Mouse (Mus musculus): ENCODE measurements at regions not wholly inside any gene's neighbourhood (a gene's known extent, or its start where the extent isn't known, plus 50 kb on each side); places are given as distances from the start of the nearest gene placed in this dataset.

DNA sequence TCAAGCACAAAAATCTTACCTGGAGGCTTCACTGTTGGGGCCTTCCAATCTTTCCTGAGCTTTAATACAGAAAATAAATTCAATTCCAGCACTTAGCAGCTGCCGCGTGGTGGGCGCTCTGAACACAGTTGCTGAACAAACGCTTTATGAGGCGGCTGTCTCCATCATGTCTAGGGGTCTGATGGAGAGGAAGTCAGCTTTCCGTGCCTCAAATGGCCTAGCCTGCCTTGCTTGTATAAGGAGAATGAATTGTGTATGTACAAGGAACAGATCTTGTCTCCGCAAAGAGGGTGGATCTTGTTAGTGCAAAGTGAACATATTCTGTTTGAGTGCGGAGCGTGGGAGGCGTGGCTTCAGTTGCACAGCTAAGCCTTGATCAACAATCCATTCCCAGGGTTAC, 155.4 kb downstream of the Unc5cl start:
- Histone ChIP-seq H3K27me3 (ENCODE audit: control insufficient read depth, insufficient read depth, low read length) (no peaks in the 10 kb centered on the region), H3K4me3 (ENCODE audit: low read length) (no peak overlapping the region), H3K9me3 (ENCODE audit: control insufficient read depth, low read length) (no peaks in the 10 kb centered on the region), H3K36me3 (ENCODE audit: control insufficient read depth, insufficient read depth, low read length) (no peaks in the 10 kb centered on the region), H3K4me2 (replicated peaks; ENCODE audit: low read depth, low read length) (no peak overlapping the region), H3K4me1 (ENCODE audit: control insufficient read depth, insufficient read depth, low read length) (no peaks in the 10 kb centered on the region), H3K9ac (ENCODE audit: low read depth, low read length) (no peak overlapping the region), H3K27ac (ENCODE audit: low read depth, low read length) (no peak overlapping the region)
- no peak for ATAC-seq (ENCODE audit: low FRiP score, low TSS enrichment)
- WGBS, result 80% methylated on average over 10 of the region's 10 CpGs

- 83% methylated on average over 8 of the region's 8 CpGs for WGBS
- no peak overlapping the region for H3K9ac ChIP-seq (ENCODE audit: low read depth, low read length)
These were observed 156.1 kb downstream of the Unc5cl start for GRCm38 (mm10) chr17:48610806-48611205.

GRCm38 (mm10) chr17:48613491-48613890, 158.8 kb downstream of the Unc5cl start:
- Histone ChIP-seq H3K4me3 (ENCODE audit: low read length) (no peak overlapping the region), H3K27ac (ENCODE audit: low read depth, low read length) (no peak overlapping the region), H3K9me3 (ENCODE audit: control insufficient read depth, low read length) (no peaks in the 10 kb centered on the region), H3K4me2 (replicated peaks; ENCODE audit: low read depth, low read length) (no peak overlapping the region), H3K36me3 (ENCODE audit: control insufficient read depth, insufficient read depth, low read length) (no peaks in the 10 kb centered on the region), H3K27me3 (ENCODE audit: control insufficient read depth, insufficient read depth, low read length) (no peaks in the 10 kb centered on the region), H3K9ac (ENCODE audit: low read depth, low read length) (no peak overlapping the region), H3K4me1 (ENCODE audit: control insufficient read depth, insufficient read depth, low read length) (no peaks in the 10 kb centered on the region)
- no peak for ATAC-seq (ENCODE audit: low FRiP score, low TSS enrichment)
- WGBS, result 91% methylated on average over 5 of the region's 5 CpGs

More at GRCm38 (mm10) chr17:48610806-48611205, 156.1 kb downstream of the Unc5cl start:
- H3K4me2 ChIP-seq (replicated peaks; ENCODE audit: low read depth, low read length), result no peak overlapping the region
- H3K27ac ChIP-seq (ENCODE audit: low read depth, low read length), result no peak overlapping the region
- no peaks in the 10 kb centered on the region for H3K27me3 ChIP-seq (ENCODE audit: control insufficient read depth, insufficient read depth, low read length)
- H3K9me3 ChIP-seq (ENCODE audit: control insufficient read depth, low read length), result no peaks in the 10 kb centered on the region
- H3K36me3 ChIP-seq (ENCODE audit: control insufficient read depth, insufficient read depth, low read length), result no peaks in the 10 kb centered on the region
- no peak for ATAC-seq (ENCODE audit: low FRiP score, low TSS enrichment)
- H3K4me1 ChIP-seq (ENCODE audit: control insufficient read depth, insufficient read depth, low read length), result no peaks in the 10 kb centered on the region
- H3K4me3 ChIP-seq (ENCODE audit: low read length), result no peak overlapping the region

DNA sequence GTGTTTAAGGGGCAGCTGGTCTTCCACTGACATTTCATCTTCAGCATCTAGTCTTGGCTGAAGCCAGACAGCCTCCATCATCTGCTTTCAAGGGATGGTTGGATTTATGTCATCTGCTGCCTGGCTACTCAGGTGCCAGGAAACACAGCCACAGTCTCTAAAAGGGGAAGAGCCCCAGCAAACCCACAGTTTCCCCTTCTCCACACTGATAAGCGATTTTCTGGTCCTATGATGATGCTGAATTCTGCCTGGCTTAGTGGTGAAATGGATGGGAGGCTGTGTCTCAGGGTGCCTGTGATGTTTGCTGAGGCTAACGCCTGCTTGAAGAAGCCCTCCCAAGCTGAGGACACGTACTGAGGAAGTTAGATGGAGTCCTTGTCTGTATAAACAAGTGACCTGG, 160.5 kb downstream of the Unc5cl start:
- no peak overlapping the region for H3K4me2 ChIP-seq (replicated peaks; ENCODE audit: low read depth, low read length)
- H3K36me3 ChIP-seq (ENCODE audit: control insufficient read depth, insufficient read depth, low read length), result no peaks in the 10 kb centered on the region
- H3K27me3 ChIP-seq (ENCODE audit: control insufficient read depth, insufficient read depth, low read length), result no peaks in the 10 kb centered on the region
- no peak overlapping the region for H3K4me3 ChIP-seq (ENCODE audit: low read length)
- no peak for ATAC-seq (ENCODE audit: low FRiP score, low TSS enrichment)
- H3K9me3 ChIP-seq (ENCODE audit: control insufficient read depth, low read length), result no peaks in the 10 kb centered on the region
- no peaks in the 10 kb centered on the region for H3K4me1 ChIP-seq (ENCODE audit: control insufficient read depth, insufficient read depth, low read length)
- no peak overlapping the region for H3K9ac ChIP-seq (ENCODE audit: low read depth, low read length)
- WGBS, result 49% methylated on average over 3 of the region's 3 CpGs
- H3K27ac ChIP-seq (ENCODE audit: low read depth, low read length), result no peak overlapping the region

DNA sequence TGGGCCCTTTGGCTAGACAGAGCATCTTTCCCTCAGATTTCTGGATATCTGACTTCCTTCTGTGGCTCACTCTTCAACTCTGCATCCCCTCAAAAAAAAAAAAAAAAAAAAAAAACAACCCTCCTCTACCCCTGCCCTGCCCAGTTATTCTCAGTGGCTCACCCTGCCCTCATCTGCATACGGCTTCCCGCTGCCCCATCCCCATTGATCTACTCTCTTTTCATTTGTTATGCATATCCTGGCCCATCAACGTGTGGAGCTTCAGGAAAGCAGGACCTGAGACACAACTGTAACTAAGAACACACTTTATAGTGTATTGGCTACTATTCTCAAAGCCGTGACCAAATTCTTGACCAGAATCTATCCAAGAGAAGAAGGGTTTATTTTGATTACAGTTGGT, 161.5 kb downstream of the Unc5cl start:
- no peaks in the 10 kb centered on the region for H3K36me3 ChIP-seq (ENCODE audit: control insufficient read depth, insufficient read depth, low read length)
- WGBS, result 36% methylated on average over 4 of the region's 4 CpGs

GRCm38 (mm10) chr17:48620896-48621295, 166.2 kb downstream of the Unc5cl start:
- Histone ChIP-seq H3K4me2 (replicated peaks; ENCODE audit: low read depth, low read length) (no peak overlapping the region), H3K4me1 (ENCODE audit: control insufficient read depth, insufficient read depth, low read length) (no peaks in the 10 kb centered on the region), H3K9ac (ENCODE audit: low read depth, low read length) (no peak overlapping the region), H3K27me3 (ENCODE audit: control insufficient read depth, insufficient read depth, low read length) (no peaks in the 10 kb centered on the region), H3K36me3 (ENCODE audit: control insufficient read depth, insufficient read depth, low read length) (no peaks in the 10 kb centered on the region), H3K27ac (ENCODE audit: low read depth, low read length) (no peak overlapping the region), H3K9me3 (ENCODE audit: control insufficient read depth, low read length) (peaks cover 2% of the 10 kb centered on the region; the same call in 1 of the 2 replicates), H3K4me3 (ENCODE audit: low read length) (no peak overlapping the region)
- 68% methylated on average over 2 of the region's 2 CpGs for WGBS
- no peak for ATAC-seq (ENCODE audit: low FRiP score, low TSS enrichment)

More for the DNA sequence above, 161.5 kb downstream of the Unc5cl start:
- Histone ChIP-seq H3K27ac (ENCODE audit: low read depth, low read length) (no peak overlapping the region), H3K4me1 (ENCODE audit: control insufficient read depth, insufficient read depth, low read length) (no peaks in the 10 kb centered on the region), H3K4me2 (replicated peaks; ENCODE audit: low read depth, low read length) (no peak overlapping the region), H3K4me3 (ENCODE audit: low read length) (no peak overlapping the region), H3K9me3 (ENCODE audit: control insufficient read depth, low read length) (no peaks in the 10 kb centered on the region; the same call in 1 of the 2 replicates), H3K27me3 (ENCODE audit: control insufficient read depth, insufficient read depth, low read length) (no peaks in the 10 kb centered on the region), H3K9ac (ENCODE audit: low read depth, low read length) (no peak overlapping the region)
- no peak for ATAC-seq (ENCODE audit: low FRiP score, low TSS enrichment)

- no peaks in the 10 kb centered on the region for H3K27me3 ChIP-seq (ENCODE audit: control insufficient read depth, insufficient read depth, low read length)
- no peak for ATAC-seq (ENCODE audit: low FRiP score, low TSS enrichment)
- H3K4me3 ChIP-seq (ENCODE audit: low read length), result no peak overlapping the region
- no peak overlapping the region for H3K4me2 ChIP-seq (replicated peaks; ENCODE audit: low read depth, low read length)
- no peak overlapping the region for H3K9ac ChIP-seq (ENCODE audit: low read depth, low read length)
- H3K36me3 ChIP-seq (ENCODE audit: control insufficient read depth, insufficient read depth, low read length), result no peaks in the 10 kb centered on the region
- H3K4me1 ChIP-seq (ENCODE audit: control insufficient read depth, insufficient read depth, low read length), result no peaks in the 10 kb centered on the region
- no peak overlapping the region for H3K27ac ChIP-seq (ENCODE audit: low read depth, low read length)
- WGBS, result 93% methylated on average over 11 of the region's 11 CpGs
- peaks cover 2% of the 10 kb centered on the region; the same call in 1 of the 2 replicates for H3K9me3 ChIP-seq (ENCODE audit: control insufficient read depth, low read length)
These were observed 167.0 kb downstream of the Unc5cl start for GRCm38 (mm10) chr17:48621676-48622075.

GRCm38 (mm10) chr17:48624937-48625336, 170.2 kb downstream of the Unc5cl start:
- Histone ChIP-seq H3K27ac (ENCODE audit: low read depth, low read length) (no peak overlapping the region), H3K27me3 (ENCODE audit: control insufficient read depth, insufficient read depth, low read length) (no peaks in the 10 kb centered on the region), H3K4me1 (ENCODE audit: control insufficient read depth, insufficient read depth, low read length) (no peaks in the 10 kb centered on the region), H3K4me2 (replicated peaks; ENCODE audit: low read depth, low read length) (no peak overlapping the region), H3K4me3 (ENCODE audit: low read length) (no peak overlapping the region), H3K9ac (ENCODE audit: low read depth, low read length) (no peak overlapping the region), H3K36me3 (ENCODE audit: control insufficient read depth, insufficient read depth, low read length) (no peaks in the 10 kb centered on the region), H3K9me3 (ENCODE audit: control insufficient read depth, low read length) (peaks cover 2% of the 10 kb centered on the region)
- 72% methylated on average over 14 of the region's 14 CpGs for WGBS
- ATAC-seq (ENCODE audit: low FRiP score, low TSS enrichment), result 0 out of 2 replicates have a peak, but pooled peaks have one; percentile 46

- Histone ChIP-seq H3K9me3 (ENCODE audit: control insufficient read depth, low read length) (peaks cover 2% of the 10 kb centered on the region), H3K36me3 (ENCODE audit: control insufficient read depth, insufficient read depth, low read length) (no peaks in the 10 kb centered on the region), H3K4me1 (ENCODE audit: control insufficient read depth, insufficient read depth, low read length) (no peaks in the 10 kb centered on the region), H3K4me3 (ENCODE audit: low read length) (no peak overlapping the region), H3K27ac (ENCODE audit: low read depth, low read length) (no peak overlapping the region), H3K9ac (ENCODE audit: low read depth, low read length) (no peak overlapping the region), H3K4me2 (replicated peaks; ENCODE audit: low read depth, low read length) (no peak overlapping the region), H3K27me3 (ENCODE audit: control insufficient read depth, insufficient read depth, low read length) (no peaks in the 10 kb centered on the region)
- 70% methylated on average over 6 of the region's 6 CpGs for WGBS
- ATAC-seq (ENCODE audit: low FRiP score, low TSS enrichment), result no peak
These were observed 171.3 kb downstream of the Unc5cl start for GRCm38 (mm10) chr17:48625971-48626370.
